Mouse (Mus musculus) lung, adult 2 months (tissue): ENCODE measurements around the gene Cct5. TPM values are rescaled to one million over a fixed set of nuclear protein-coding genes. Genes with fewer than 3 reads are reported as not detected.

Source experiments
- DNase-seq: peaks from one replicate; pipeline ENCODE4 v3.0.0; 2022
- H3K4me1 ChIP-seq: fragments of 200-500 bp; 2 replicates; pipeline ENCODE4 v1.6.1; 2011; ENCODE audit warnings: low read length; ENCODE audit not compliant: control insufficient read depth, insufficient read depth
- H3K4me3 ChIP-seq: fragments of 200-500 bp; replicated peaks from 2 replicates; pipeline ENCODE3; 2011; ENCODE audit warnings: low read depth, mild to moderate bottlenecking, control low read depth, low read length; ENCODE audit errors: extremely low read depth
- CTCF ChIP-seq: fragments of 200-500 bp; IDR thresholded peaks from 2 replicates; pipeline ENCODE4 v1.5.1; 2011; ENCODE audit warnings: mild to moderate bottlenecking, low read length, control low read depth; ENCODE audit not compliant: insufficient read depth
- POLR2A ChIP-seq: fragments of 200-500 bp; IDR thresholded peaks from 2 replicates; pipeline ENCODE4 v1.6.1; 2011; ENCODE audit warnings: low read depth, mild to moderate bottlenecking, control low read depth, low read length, borderline replicate concordance; ENCODE audit errors: extremely low read depth
- WGBS: fragments of 180-500 bp; shearing (Covaris S2); methylation state at CpG from one replicate; pipeline ENCODE4 v1.1.7; 2018; 5-methylcytosine and 5-hydroxymethylcytosine counted together
- polyA plus RNA-seq: library from polyadenylated mRNA; depleted of rRNA; stranded (reverse); fragments of >200 nt; gene quantifications from 2 replicates; pipeline ENCODE4 v1.2.3, GENCODE M21; 2012

The Cct5 gene
- polyA plus RNA-seq, 1 experiment, result 75.7 TPM

DNA sequence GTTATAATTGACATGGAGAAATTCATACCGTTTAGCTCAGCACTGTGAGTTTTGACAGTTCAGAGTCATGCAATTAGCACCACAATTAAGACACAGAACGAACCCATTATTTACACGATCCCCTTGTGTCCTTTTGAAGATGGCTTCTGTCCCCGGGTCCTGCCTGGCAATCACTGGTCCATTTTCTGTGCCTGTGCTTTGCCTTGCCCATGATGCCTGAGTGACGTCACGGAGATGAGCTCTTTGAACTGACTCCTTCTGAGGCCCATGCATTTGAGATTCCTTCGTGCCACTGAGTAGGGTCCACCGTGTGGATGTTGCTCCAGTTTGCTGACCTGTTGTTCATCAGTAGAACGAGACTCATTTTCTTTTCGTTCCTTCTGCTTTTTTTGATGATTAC is 26.6 kb upstream of the Cct5 start:
- TF ChIP-seq CTCF (no peak), POLR2A (no peak)
- no peak for DNase-seq
- H3K4me3 ChIP-seq, result no peak overlapping the region
- 82% methylated on average over 10 of the region's 10 CpGs for WGBS
- peaks cover 3% of the 10 kb centered on the region; the same call in 1 of the 2 replicates for H3K4me1 ChIP-seq

- TF ChIP-seq CTCF, result no peak
- TF ChIP-seq POLR2A, result no peak
- no peak overlapping the region for H3K4me3 ChIP-seq
- 31% methylated on average over 12 of the region's 12 CpGs for WGBS
- DNase-seq, result no peak
- H3K4me1 ChIP-seq, result peaks cover 3% of the 10 kb centered on the region; the same call in 1 of the 2 replicates
Measured at GRCm38 (mm10) chr15:31627277-31628154, 25.9 kb upstream of the Cct5 start.

GRCm38 (mm10) chr15:31619521-31619920 is 17.9 kb upstream of the Cct5 start:
- DNase-seq, result no peak
- Histone ChIP-seq H3K4me3 (no peak overlapping the region), H3K4me1 (no peaks in the 10 kb centered on the region)
- 91% methylated on average over 8 of the region's 8 CpGs for WGBS
- TF ChIP-seq POLR2A (no peak), CTCF (no peak)

- TF ChIP-seq CTCF, result no peak
- TF ChIP-seq POLR2A, result no peak
- Histone ChIP-seq H3K4me1 (no peaks in the 10 kb centered on the region), H3K4me3 (no peak overlapping the region)
- no peak for DNase-seq
- WGBS, result 88% methylated on average over 9 of the region's 9 CpGs
Measured at GRCm38 (mm10) chr15:31617261-31617660, 15.7 kb upstream of the Cct5 start.

GRCm38 (mm10) chr15:31614666-31615065 is 13.1 kb upstream of the Cct5 start:
- TF ChIP-seq POLR2A, result no peak
- TF ChIP-seq CTCF, result no peak
- H3K4me1 ChIP-seq, result no peaks in the 10 kb centered on the region
- H3K4me3 ChIP-seq, result no peak overlapping the region
- 82% methylated on average over 2 of the region's 2 CpGs for WGBS
- no peak for DNase-seq

DNA sequence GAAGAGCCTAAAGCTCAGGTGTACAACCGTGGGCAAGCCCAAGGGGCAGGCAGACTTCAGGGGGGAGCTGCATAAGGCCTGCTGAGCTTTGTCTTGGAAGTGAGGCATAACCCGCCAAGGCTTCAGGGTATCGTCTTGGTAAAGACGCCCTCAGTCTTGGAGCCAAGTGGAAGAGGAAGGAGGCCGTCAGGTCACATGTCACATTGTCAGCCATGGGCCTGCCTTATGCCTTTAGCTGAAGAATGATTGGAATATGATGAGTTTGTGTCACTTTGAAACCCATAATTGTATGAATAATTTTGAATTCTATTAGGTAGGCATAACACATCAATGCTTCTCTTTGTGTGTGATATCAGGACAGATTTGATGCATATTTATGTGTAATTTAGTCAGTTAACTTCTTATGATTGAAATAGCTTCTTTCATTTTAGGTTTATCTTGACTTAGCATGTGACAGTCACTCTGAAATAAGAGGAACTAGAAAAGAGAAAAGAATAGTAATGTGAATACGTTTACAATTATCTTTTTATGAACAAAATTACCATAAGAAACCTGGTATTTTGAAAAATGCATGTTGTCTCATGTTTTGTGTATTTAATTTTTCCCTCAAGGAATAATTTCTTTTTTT is 12.3 kb upstream of the Cct5 start:
- WGBS, result 84% methylated on average over 6 of the region's 6 CpGs
- no peaks in the 10 kb centered on the region for H3K4me1 ChIP-seq
- TF ChIP-seq CTCF, result no peak
- TF ChIP-seq POLR2A, result no peak
- DNase-seq, result no peak
- no peak overlapping the region for H3K4me3 ChIP-seq

GRCm38 (mm10) chr15:31611976-31612375 is 10.4 kb upstream of the Cct5 start:
- 90% methylated on average over 4 of the region's 4 CpGs for WGBS
- no peak for DNase-seq

DNA sequence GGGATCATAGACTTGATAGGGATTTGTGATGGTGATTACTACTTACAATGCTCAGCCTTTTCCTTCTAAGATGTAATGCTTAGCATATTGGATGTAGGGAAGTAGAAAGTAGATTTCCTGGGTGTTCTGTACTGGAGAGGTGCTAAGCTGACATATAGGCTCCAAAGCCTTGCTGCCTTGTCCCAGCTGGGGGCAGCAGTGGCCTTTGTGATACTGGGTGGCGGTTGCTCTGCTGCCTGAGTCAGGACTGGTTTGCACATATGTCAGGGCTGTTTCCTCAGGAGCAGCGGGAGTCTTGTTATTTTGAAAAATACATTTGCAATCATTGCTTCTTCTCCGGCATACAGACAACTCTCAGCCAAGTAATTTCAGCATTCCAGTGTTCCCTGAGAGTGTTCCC is 9.4 kb upstream of the Cct5 start:
- no peak for TF ChIP-seq POLR2A
- TF ChIP-seq CTCF, result peak; percentile 32; the same call in 1 of the 2 replicates
- H3K4me3 ChIP-seq, result no peak overlapping the region
- 80% methylated on average over 3 of the region's 3 CpGs for WGBS
- no peak for DNase-seq
- peaks cover 3% of the 10 kb centered on the region; the same call in 1 of the 2 replicates for H3K4me1 ChIP-seq

More at GRCm38 (mm10) chr15:31611976-31612375, 10.4 kb upstream of the Cct5 start:
- Histone ChIP-seq H3K4me1 (peaks cover 1% of the 10 kb centered on the region; the same call in 1 of the 2 replicates), H3K4me3 (no peak overlapping the region)
- no peak for TF ChIP-seq CTCF
- no peak for TF ChIP-seq POLR2A

GRCm38 (mm10) chr15:31606821-31607220 is 5.2 kb upstream of the Cct5 start:
- TF ChIP-seq POLR2A (no peak), CTCF (no peak)
- Histone ChIP-seq H3K4me3 (no peak overlapping the region), H3K4me1 (peaks cover 6% of the 10 kb centered on the region; the same call in 1 of the 2 replicates)
- 52% methylated on average over 6 of the region's 6 CpGs for WGBS
- DNase-seq, result peak; percentile 34
